Mouse (Mus musculus): Measurements from ENCODE around the gene Cpne9. TPM values are rescaled to one million over a fixed set of nuclear protein-coding genes. Genes with fewer than 3 reads are reported as not detected.
A peak's percentile ranks its signal among the peaks of the same experiment; 100 is the strongest.

Cpne9 gene
- total and polyA plus RNA-seq, 2 experiments from 2014 or later = 7.9 to 23.4 TPM

GRCm38 (mm10) chr6:113334216-113334615 lies 52.1 kb downstream of the Cpne9 start:
- DNase-seq (ENCODE audit: low spot score) (no peak), ATAC-seq (ENCODE audit: low FRiP score) (no peak)
- Histone ChIP-seq H3K27ac (ENCODE audit: low read depth, low read length) (no peak overlapping the region), H3K27me3 (ENCODE audit: insufficient read depth, low read length) (no peaks in the 10 kb centered on the region), H3K9me3 (ENCODE audit: low read length) (no peaks in the 10 kb centered on the region), H3K36me3 (ENCODE audit: insufficient read depth, low read length) (peaks cover 51% of the 10 kb centered on the region), H3K4me1 (ENCODE audit: insufficient read depth, low read length) (no peaks in the 10 kb centered on the region), H3K9ac (replicated peaks; ENCODE audit: low read length, poor library complexity, severe bottlenecking) (no peak overlapping the region), H3K4me2 (ENCODE audit: low read depth, low read length, poor library complexity, severe bottlenecking) (no peak overlapping the region), H3K4me3 (ENCODE audit: low read depth, low read length) (no peak overlapping the region)
- no peak for TF ChIP-seq CTCF (IDR thresholded peaks at IDR 0.05)
- WGBS = 84% methylated on average over 6 of the region's 6 CpGs

GRCm38 (mm10) chr6:113336852-113337620 lies 54.9 kb downstream of the Cpne9 start:
- Histone ChIP-seq H3K9ac (replicated peaks; ENCODE audit: low read length, poor library complexity, severe bottlenecking) (no peak overlapping the region), H3K36me3 (ENCODE audit: insufficient read depth, low read length) (peaks cover 58% of the 10 kb centered on the region), H3K4me3 (ENCODE audit: low read depth, low read length) (no peak overlapping the region), H3K27me3 (ENCODE audit: insufficient read depth, low read length) (no peaks in the 10 kb centered on the region), H3K4me1 (ENCODE audit: insufficient read depth, low read length) (0 out of 2 replicates have a peak, but pooled peaks cover 5% of the 10 kb centered on the region), H3K9me3 (ENCODE audit: low read length) (no peaks in the 10 kb centered on the region), H3K4me2 (ENCODE audit: low read depth, low read length, poor library complexity, severe bottlenecking) (no peak overlapping the region), H3K27ac (ENCODE audit: low read depth, low read length) (no peak overlapping the region)
- WGBS = 63% methylated on average over 8 of the region's 8 CpGs
- DNase-seq (ENCODE audit: low spot score) = no peak
- TF ChIP-seq CTCF (IDR thresholded peaks at IDR 0.05) = no peak
- no peak for ATAC-seq (ENCODE audit: low FRiP score)

- ATAC-seq (ENCODE audit: low FRiP score) (no peak), DNase-seq (ENCODE audit: low spot score) (no peak)
- Histone ChIP-seq H3K9me3 (ENCODE audit: low read length) (no peaks in the 10 kb centered on the region), H3K4me3 (ENCODE audit: low read depth, low read length) (peak overlapping the region; percentile 20; the same call in 1 of the 2 replicates), H3K4me1 (ENCODE audit: insufficient read depth, low read length) (peaks cover 15% of the 10 kb centered on the region; the same call in 1 of the 2 replicates), H3K27me3 (ENCODE audit: insufficient read depth, low read length) (no peaks in the 10 kb centered on the region), H3K36me3 (ENCODE audit: insufficient read depth, low read length) (peaks cover 29% of the 10 kb centered on the region), H3K9ac (replicated peaks; ENCODE audit: low read length, poor library complexity, severe bottlenecking) (peak overlapping the region; percentile 37), H3K27ac (ENCODE audit: low read depth, low read length) (peak overlapping the region; percentile 65), H3K4me2 (ENCODE audit: low read depth, low read length, poor library complexity, severe bottlenecking) (peak overlapping the region; percentile 71)
- no peak for TF ChIP-seq CTCF (IDR thresholded peaks at IDR 0.05)
- 86% methylated on average over 6 of the region's 6 CpGs for WGBS
These were observed 59.5 kb downstream of the Cpne9 start for GRCm38 (mm10) chr6:113341574-113341973.

- DNase-seq (ENCODE audit: low spot score) (peak; percentile 26), ATAC-seq (ENCODE audit: low FRiP score) (peak; percentile 26; the same call in 1 of the 2 replicates)
- Histone ChIP-seq H3K27ac (ENCODE audit: low read depth, low read length) (peak overlapping the region; percentile 65), H3K4me2 (ENCODE audit: low read depth, low read length, poor library complexity, severe bottlenecking) (peak overlapping the region; percentile 71), H3K4me3 (ENCODE audit: low read depth, low read length) (peak overlapping the region; percentile 68), H3K27me3 (ENCODE audit: insufficient read depth, low read length) (no peaks in the 10 kb centered on the region), H3K36me3 (ENCODE audit: insufficient read depth, low read length) (peaks cover 25% of the 10 kb centered on the region), H3K4me1 (ENCODE audit: insufficient read depth, low read length) (peaks cover 15% of the 10 kb centered on the region; the same call in 1 of the 2 replicates), H3K9ac (replicated peaks; ENCODE audit: low read length, poor library complexity, severe bottlenecking) (peak overlapping the region; percentile 44), H3K9me3 (ENCODE audit: low read length) (no peaks in the 10 kb centered on the region)
- 29% methylated on average over 4 of the region's 7 CpGs for WGBS
- no peak for TF ChIP-seq CTCF (IDR thresholded peaks at IDR 0.05)
These were observed 60.2 kb downstream of the Cpne9 start for GRCm38 (mm10) chr6:113342297-113342696.

DNA sequence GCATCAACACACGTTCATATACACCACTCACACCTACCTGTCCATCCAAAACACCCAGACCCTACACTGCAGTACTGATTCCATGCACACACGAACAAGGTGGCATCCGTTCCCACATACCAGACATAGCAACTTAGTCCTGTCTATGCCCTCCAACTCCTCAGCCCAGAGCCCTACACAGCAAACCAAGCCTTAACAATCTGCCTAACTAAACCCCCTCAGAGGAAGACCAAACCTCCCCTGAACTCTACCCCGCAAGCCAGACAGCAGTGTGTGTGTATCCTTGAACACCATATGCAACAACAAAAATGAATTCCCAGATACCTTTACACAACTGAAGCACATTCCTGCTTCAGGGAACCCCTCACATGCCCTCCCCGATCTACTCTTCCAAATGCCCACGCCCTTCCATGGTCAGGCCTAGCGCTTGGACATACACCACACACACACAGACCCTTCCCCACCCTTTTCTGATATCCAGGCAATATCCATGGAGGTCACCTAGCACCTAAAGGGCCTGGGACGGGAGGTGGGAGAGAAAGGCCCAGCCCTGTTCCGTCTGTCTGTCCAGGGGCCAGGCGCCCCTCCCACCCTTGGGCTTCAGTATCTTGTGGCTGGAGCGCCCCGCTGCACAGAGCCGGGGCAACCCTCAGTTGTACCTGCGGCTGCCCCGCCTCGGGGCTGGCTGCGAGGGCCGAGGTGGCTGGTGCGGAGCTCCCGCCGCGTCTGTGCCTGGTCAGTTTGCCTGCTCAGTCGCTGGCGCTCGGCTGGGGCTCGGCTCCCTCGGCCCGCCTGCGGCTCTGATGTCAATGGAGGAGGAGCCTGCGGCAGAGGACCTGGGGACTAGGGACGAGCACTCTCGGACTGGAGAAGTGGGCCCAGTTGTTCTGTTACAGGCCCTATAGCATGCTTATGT lies 61.3 kb downstream of the Cpne9 start, which contains the start of gene Camk1:
Gene Camk1, minus strand, starts transcription at position 808 of the 916 bp plus-strand sequence.
- TF ChIP-seq CTCF (IDR thresholded peaks at IDR 0.05) = no peak
- H3K9ac ChIP-seq (replicated peaks; ENCODE audit: low read length, poor library complexity, severe bottlenecking) = peak within 1 kb of the TSS; percentile 95
- peak within 1 kb of the TSS; percentile 71 for H3K4me2 ChIP-seq (ENCODE audit: low read depth, low read length, poor library complexity, severe bottlenecking)
- H3K36me3 ChIP-seq (ENCODE audit: insufficient read depth, low read length) = peaks cover 18% of the 10 kb centered on the region
- peak within 1 kb of the TSS; percentile 68 for H3K4me3 ChIP-seq (ENCODE audit: low read depth, low read length)
- DNase-seq (ENCODE audit: low spot score) (peak; percentile 58), ATAC-seq (ENCODE audit: low FRiP score) (peak; percentile 75)
- H3K9me3 ChIP-seq (ENCODE audit: low read length) = no peaks in the 10 kb centered on the region
- 15% methylated on average over 32 of the region's 32 CpGs for WGBS
- H3K27ac ChIP-seq (ENCODE audit: low read depth, low read length) = peak within 1 kb of the TSS; percentile 65
- peaks cover 15% of the 10 kb centered on the region; the same call in 1 of the 2 replicates for H3K4me1 ChIP-seq (ENCODE audit: insufficient read depth, low read length)
- no peaks in the 10 kb centered on the region for H3K27me3 ChIP-seq (ENCODE audit: insufficient read depth, low read length)
